Mouse (Mus musculus) embryonic facial prominence, embryonic 11.5 days (tissue): Measurements from ENCODE around the gene Optc. TPM values are rescaled to one million over a fixed set of nuclear protein-coding genes. Genes with fewer than 3 reads are reported as not detected.

ENCODE experiments used
- ATAC-seq: fragments of 200-750 bp; cut with Nextera tagmentation; replicated peaks from 2 replicates; pipeline ENCODE4 v1.8.0; 2017; ENCODE audit warnings: low read depth; ENCODE audit not compliant: insufficient number of reproducible peaks, low FRiP score, low TSS enrichment
- DNase-seq: peaks from one replicate; pipeline ENCODE4 v3.0.0-alpha.2; 2015; ENCODE audit warnings: low spot score
- H3K27ac ChIP-seq: fragments of 300-500 bp; sonication (generic); replicated peaks from 2 replicates; pipeline ENCODE4 v1.5.1; 2014; ENCODE audit warnings: mild to moderate bottlenecking, low read depth, low read length, control low read depth
- H3K27me3 ChIP-seq: fragments of 300-500 bp; sonication (generic); 2 replicates; pipeline ENCODE4 v1.6.1; 2014; ENCODE audit warnings: mild to moderate bottlenecking, low read length, moderate library complexity, mixed read lengths; ENCODE audit not compliant: control insufficient read depth, insufficient read depth
- H3K36me3 ChIP-seq: fragments of 300-500 bp; sonication (generic); replicated peaks from 2 replicates; pipeline ENCODE4 v1.6.1; 2014; ENCODE audit warnings: low read depth, mild to moderate bottlenecking, low read length, moderate library complexity, mixed read lengths; ENCODE audit not compliant: control insufficient read depth, insufficient read depth
- H3K4me1 ChIP-seq: fragments of 300-500 bp; sonication (generic); 2 replicates; pipeline ENCODE4 v1.6.1; 2014; ENCODE audit warnings: low read length, mixed read lengths; ENCODE audit not compliant: control insufficient read depth, insufficient read depth
- H3K4me2 ChIP-seq: fragments of 300-500 bp; sonication (generic); 2 replicates; pipeline ENCODE4 v1.6.1; 2014; ENCODE audit warnings: low read depth, mild to moderate bottlenecking, control low read depth, low read length, moderate library complexity
- H3K4me3 ChIP-seq: fragments of 300-500 bp; sonication (generic); 2 replicates; pipeline ENCODE4 v1.5.1; 2014; ENCODE audit warnings: low read depth, low read length, control low read depth
- H3K9ac ChIP-seq: fragments of 300-500 bp; sonication (generic); replicated peaks from 2 replicates; pipeline ENCODE4 v1.6.1; 2014; ENCODE audit warnings: mild to moderate bottlenecking, control low read depth, low read length
- H3K9me3 ChIP-seq: fragments of 300-500 bp; sonication (generic); replicated peaks from 2 replicates; pipeline ENCODE4 v1.6.1; 2016; ENCODE audit warnings: mild to moderate bottlenecking, low read length, inconsistent platforms, mixed read lengths; ENCODE audit not compliant: control insufficient read depth
- WGBS: fragments of 180-500 bp; shearing (Covaris S2); extraction: QIAGEN DNeasy Blood & Tissue Kit; methylation state at CpG from one replicate; pipeline ENCODE4 v1.1.7; 2014; 5-methylcytosine and 5-hydroxymethylcytosine counted together
- polyA plus RNA-seq: library from polyadenylated mRNA; unstranded; fragments of >200 nt; fragmentation: Nextera tagmentation; extraction: Ambion mirVana; gene quantifications from 2 replicates; pipeline ENCODE4 v1.2.1, GENCODE M21; 2014

Optc gene
- polyA plus RNA-seq = 0.59 and 0.88 TPM in 2 replicates

- Histone ChIP-seq H3K36me3 (no peaks in the 10 kb centered on the region), H3K27ac (0 out of 2 replicates have a peak within 1 kb of the TSS, but pooled peaks have one; percentile 22), H3K4me1 (peaks cover 5% of the 10 kb centered on the region), H3K9ac (peak within 1 kb of the TSS; percentile 52), H3K9me3 (no peaks in the 10 kb centered on the region), H3K4me2 (peak within 1 kb of the TSS; percentile 66), H3K4me3 (peak within 1 kb of the TSS; percentile 32), H3K27me3 (no peaks in the 10 kb centered on the region; the same call in 1 of the 2 replicates)
- 3% methylated on average over 29 of the region's 30 CpGs for WGBS
- DNase-seq (peak; percentile 49), ATAC-seq (peak; percentile 62)
These were observed at the start of gene Optc for GRCm38 (mm10) chr1:133907949-133908658. Gene Optc, minus strand, starts transcription at chr1:133907999.

GRCm38 (mm10) chr1:133954009-133954408, 46.2 kb upstream of the Optc start:
- Histone ChIP-seq H3K9me3 (no peaks in the 10 kb centered on the region), H3K36me3 (no peaks in the 10 kb centered on the region), H3K27me3 (no peaks in the 10 kb centered on the region), H3K27ac (no peak overlapping the region), H3K4me1 (no peaks in the 10 kb centered on the region; the same call in 1 of the 2 replicates), H3K4me2 (no peak overlapping the region), H3K4me3 (no peak overlapping the region), H3K9ac (no peak overlapping the region)
- no peak for DNase-seq
- WGBS = 46% methylated on average over 2 of the region's 2 CpGs
- ATAC-seq = no peak

- no peak for DNase-seq
- ATAC-seq = no peak
These were observed 45.5 kb upstream of the Optc start for GRCm38 (mm10) chr1:133953261-133953742.

GRCm38 (mm10) chr1:133951598-133951997, 43.8 kb upstream of the Optc start:
- Histone ChIP-seq H3K27ac (no peak overlapping the region), H3K4me2 (no peak overlapping the region), H3K4me1 (no peaks in the 10 kb centered on the region; the same call in 1 of the 2 replicates), H3K27me3 (no peaks in the 10 kb centered on the region), H3K9ac (no peak overlapping the region), H3K4me3 (no peak overlapping the region), H3K9me3 (no peaks in the 10 kb centered on the region), H3K36me3 (no peaks in the 10 kb centered on the region)
- DNase-seq = no peak
- 62% methylated on average over 6 of the region's 6 CpGs for WGBS
- no peak for ATAC-seq

More at GRCm38 (mm10) chr1:133953261-133953742, 45.5 kb upstream of the Optc start:
- Histone ChIP-seq H3K4me1 (no peaks in the 10 kb centered on the region; the same call in 1 of the 2 replicates), H3K36me3 (no peaks in the 10 kb centered on the region), H3K9me3 (no peaks in the 10 kb centered on the region), H3K27ac (no peak overlapping the region), H3K9ac (0 out of 2 replicates have a peak overlapping the region, but pooled peaks have one; percentile 18), H3K4me2 (no peak overlapping the region), H3K27me3 (no peaks in the 10 kb centered on the region), H3K4me3 (no peak overlapping the region)
- WGBS = 45% methylated on average over 9 of the region's 9 CpGs

- H3K9ac ChIP-seq = no peak overlapping the region
- no peak overlapping the region for H3K4me2 ChIP-seq
- H3K9me3 ChIP-seq = no peaks in the 10 kb centered on the region
- DNase-seq = no peak
- H3K27me3 ChIP-seq = no peaks in the 10 kb centered on the region
- no peak overlapping the region for H3K4me3 ChIP-seq
- H3K27ac ChIP-seq = no peak overlapping the region
- 68% methylated on average over 7 of the region's 7 CpGs for WGBS
- no peak for ATAC-seq
- H3K36me3 ChIP-seq = no peaks in the 10 kb centered on the region
- H3K4me1 ChIP-seq = no peaks in the 10 kb centered on the region; the same call in 1 of the 2 replicates
These were observed 42.4 kb upstream of the Optc start for GRCm38 (mm10) chr1:133950061-133950782.

GRCm38 (mm10) chr1:133945106-133945505, 37.3 kb upstream of the Optc start:
- ATAC-seq (no peak), DNase-seq (no peak)
- H3K36me3 ChIP-seq = no peaks in the 10 kb centered on the region
- no peak overlapping the region for H3K27ac ChIP-seq
- WGBS = 84% methylated on average over 3 of the region's 3 CpGs
- no peak overlapping the region for H3K4me2 ChIP-seq
- no peaks in the 10 kb centered on the region for H3K9me3 ChIP-seq
- H3K4me3 ChIP-seq = no peak overlapping the region
- no peaks in the 10 kb centered on the region for H3K27me3 ChIP-seq
- no peak overlapping the region for H3K9ac ChIP-seq
- H3K4me1 ChIP-seq = no peaks in the 10 kb centered on the region

GRCm38 (mm10) chr1:133941904-133942303, 34.1 kb upstream of the Optc start:
- ATAC-seq (no peak), DNase-seq (no peak)
- Histone ChIP-seq H3K4me2 (no peak overlapping the region), H3K9me3 (no peaks in the 10 kb centered on the region), H3K36me3 (no peaks in the 10 kb centered on the region), H3K9ac (no peak overlapping the region), H3K4me3 (no peak overlapping the region), H3K27ac (no peak overlapping the region), H3K4me1 (no peaks in the 10 kb centered on the region), H3K27me3 (no peaks in the 10 kb centered on the region)
- WGBS = 92% methylated on average over 3 of the region's 3 CpGs
